Mouse (Mus musculus): Measurements from ENCODE around the gene Wdr60. TPM values are rescaled to one million over a fixed set of nuclear protein-coding genes. Genes with fewer than 3 reads are reported as not detected.

Wdr60 gene
- total and polyA plus RNA-seq, 2 experiments from 2014 or later, result 14.5 to 16.4 TPM

- Histone ChIP-seq H3K27ac (ENCODE audit: low read depth, low read length) (no peak overlapping the region), H3K4me1 (ENCODE audit: insufficient read depth) (no peaks in the 10 kb centered on the region), H3K9ac (no peak overlapping the region), H3K9me3 (ENCODE audit: low read length) (no peaks in the 10 kb centered on the region), H3K36me3 (ENCODE audit: insufficient read depth) (no peaks in the 10 kb centered on the region), H3K4me2 (ENCODE audit: low read depth) (no peak overlapping the region), H3K27me3 (ENCODE audit: insufficient read depth, low read length) (0 out of 2 replicates have a peak, but pooled peaks cover 3% of the 10 kb centered on the region), H3K4me3 (ENCODE audit: low read depth, low read length) (no peak overlapping the region)
- ATAC-seq (no peak), DNase-seq (no peak)
- whole genome bisulfite sequencing, result 89% methylated on average over 1 of the region's 1 CpGs
- TF ChIP-seq CTCF (IDR thresholded peaks at IDR 0.05; ENCODE audit: low read depth), result no peak
Measured at GRCm38 (mm10) chr12:116270538-116270937, 7.7 kb upstream of the Wdr60 start.

- Histone ChIP-seq H3K36me3 (ENCODE audit: insufficient read depth) (no peaks in the 10 kb centered on the region), H3K9me3 (ENCODE audit: low read length) (no peaks in the 10 kb centered on the region), H3K27me3 (ENCODE audit: insufficient read depth, low read length) (0 out of 2 replicates have a peak, but pooled peaks cover 3% of the 10 kb centered on the region), H3K9ac (no peak overlapping the region), H3K27ac (ENCODE audit: low read depth, low read length) (no peak overlapping the region), H3K4me1 (ENCODE audit: insufficient read depth) (no peaks in the 10 kb centered on the region), H3K4me2 (ENCODE audit: low read depth) (no peak overlapping the region), H3K4me3 (ENCODE audit: low read depth, low read length) (no peak overlapping the region)
- WGBS, result 81% methylated on average over 5 of the region's 5 CpGs
- TF ChIP-seq CTCF (IDR thresholded peaks at IDR 0.05; ENCODE audit: low read depth), result no peak
- DNase-seq (no peak), ATAC-seq (no peak)
Measured at GRCm38 (mm10) chr12:116269450-116269849, 6.6 kb upstream of the Wdr60 start.

GRCm38 (mm10) chr12:116265275-116265674, 2.5 kb upstream of the Wdr60 start:
- no peak for DNase-seq
- Histone ChIP-seq H3K27ac (ENCODE audit: low read depth, low read length) (no peak overlapping the region), H3K27me3 (ENCODE audit: insufficient read depth, low read length) (no peaks in the 10 kb centered on the region), H3K4me2 (ENCODE audit: low read depth) (no peak overlapping the region), H3K9me3 (ENCODE audit: low read length) (no peaks in the 10 kb centered on the region), H3K4me3 (ENCODE audit: low read depth, low read length) (no peak overlapping the region), H3K36me3 (ENCODE audit: insufficient read depth) (no peaks in the 10 kb centered on the region), H3K9ac (no peak overlapping the region), H3K4me1 (ENCODE audit: insufficient read depth) (0 out of 2 replicates have a peak, but pooled peaks cover 7% of the 10 kb centered on the region)
- no peak for TF ChIP-seq CTCF (IDR thresholded peaks at IDR 0.05; ENCODE audit: low read depth)
- 79% methylated on average over 2 of the region's 2 CpGs for WGBS
- no peak for ATAC-seq

- Histone ChIP-seq H3K4me3 (ENCODE audit: low read depth, low read length) (no peak overlapping the region), H3K4me1 (ENCODE audit: insufficient read depth) (0 out of 2 replicates have a peak, but pooled peaks cover 7% of the 10 kb centered on the region), H3K36me3 (ENCODE audit: insufficient read depth) (no peaks in the 10 kb centered on the region), H3K9me3 (ENCODE audit: low read length) (no peaks in the 10 kb centered on the region), H3K4me2 (ENCODE audit: low read depth) (no peak overlapping the region), H3K27ac (ENCODE audit: low read depth, low read length) (no peak overlapping the region), H3K9ac (no peak overlapping the region), H3K27me3 (ENCODE audit: insufficient read depth, low read length) (no peaks in the 10 kb centered on the region)
- ATAC-seq (no peak), DNase-seq (no peak)
- no peak for TF ChIP-seq CTCF (IDR thresholded peaks at IDR 0.05; ENCODE audit: low read depth)
- WGBS, result 95% methylated on average over 2 of the region's 2 CpGs
Measured at GRCm38 (mm10) chr12:116264756-116265155, 1.9 kb upstream of the Wdr60 start.

- H3K36me3 ChIP-seq (ENCODE audit: insufficient read depth), result peaks cover 8% of the 10 kb centered on the region; the same call in 1 of the 2 replicates
- 91% methylated on average over 2 of the region's 2 CpGs for WGBS
- H3K4me2 ChIP-seq (ENCODE audit: low read depth), result no peak overlapping the region
- H3K9me3 ChIP-seq (ENCODE audit: low read length), result no peaks in the 10 kb centered on the region
- H3K27me3 ChIP-seq (ENCODE audit: insufficient read depth, low read length), result no peaks in the 10 kb centered on the region
- no peak for TF ChIP-seq CTCF (IDR thresholded peaks at IDR 0.05; ENCODE audit: low read depth)
- H3K4me3 ChIP-seq (ENCODE audit: low read depth, low read length), result no peak overlapping the region
- H3K9ac ChIP-seq, result no peak overlapping the region
- H3K27ac ChIP-seq (ENCODE audit: low read depth, low read length), result no peak overlapping the region
- ATAC-seq (no peak), DNase-seq (no peak)
- 0 out of 2 replicates have a peak, but pooled peaks cover 4% of the 10 kb centered on the region for H3K4me1 ChIP-seq (ENCODE audit: insufficient read depth)
Measured at GRCm38 (mm10) chr12:116258321-116258720, 4.5 kb downstream of the Wdr60 start.

GRCm38 (mm10) chr12:116255636-116256035, 7.2 kb downstream of the Wdr60 start:
- Histone ChIP-seq H3K27ac (ENCODE audit: low read depth, low read length) (no peak overlapping the region), H3K4me2 (ENCODE audit: low read depth) (no peak overlapping the region), H3K4me3 (ENCODE audit: low read depth, low read length) (no peak overlapping the region), H3K36me3 (ENCODE audit: insufficient read depth) (peaks cover 12% of the 10 kb centered on the region), H3K9ac (no peak overlapping the region), H3K9me3 (ENCODE audit: low read length) (no peaks in the 10 kb centered on the region), H3K27me3 (ENCODE audit: insufficient read depth, low read length) (no peaks in the 10 kb centered on the region), H3K4me1 (ENCODE audit: insufficient read depth) (no peaks in the 10 kb centered on the region)
- 92% methylated on average over 11 of the region's 11 CpGs for WGBS
- DNase-seq (no peak), ATAC-seq (no peak)
- no peak for TF ChIP-seq CTCF (IDR thresholded peaks at IDR 0.05; ENCODE audit: low read depth)

- 85% methylated on average over 8 of the region's 8 CpGs for WGBS
- Histone ChIP-seq H3K9ac (no peak overlapping the region), H3K27me3 (ENCODE audit: insufficient read depth, low read length) (no peaks in the 10 kb centered on the region), H3K4me1 (ENCODE audit: insufficient read depth) (no peaks in the 10 kb centered on the region), H3K4me2 (ENCODE audit: low read depth) (no peak overlapping the region), H3K36me3 (ENCODE audit: insufficient read depth) (peaks cover 12% of the 10 kb centered on the region), H3K27ac (ENCODE audit: low read depth, low read length) (no peak overlapping the region), H3K4me3 (ENCODE audit: low read depth, low read length) (no peak overlapping the region), H3K9me3 (ENCODE audit: low read length) (no peaks in the 10 kb centered on the region)
- ATAC-seq (no peak), DNase-seq (no peak)
- no peak for TF ChIP-seq CTCF (IDR thresholded peaks at IDR 0.05; ENCODE audit: low read depth)
Measured at GRCm38 (mm10) chr12:116254652-116255051, 8.2 kb downstream of the Wdr60 start.

All from forebrain, postnatal 0 days (tissue).